In genomic region chr14:103695620-103696019, GRCm38 (mm10) we compare ENCODE assay signal across 20 mouse cellular contexts. TPM values are rescaled to one million over a fixed set of nuclear protein-coding genes. Genes with fewer than 3 reads are reported as not detected.
A peak's percentile ranks its signal among the peaks of the same experiment; 100 is the strongest.
DNase-seq lines count a peak whose midpoint lies in the region; ATAC-seq and TF ChIP-seq lines count a peak whose summit lies in the region.
"Had no signal": no experiment of that assay in that cellular context is flagged by ENCODE, and none has a peak within 500 bp of the region (broad histone marks: within the 10 kb centered on the region; RNA-seq: fewer than 3 reads in every experiment).

No protein-coding gene starts in this region.

- WGBS in limb, embryonic 13.5 days: 31% methylated on average over 3 of the region's 3 CpGs
- WGBS in limb, embryonic 10.5 days: 53% methylated on average over 3 of the region's 3 CpGs
- 28% methylated on average over 3 of the region's 3 CpGs for WGBS in limb, embryonic 14.5 days

- no peaks in the 10 kb centered on the region for H3K27me3 ChIP-seq in limb, embryonic 13.5 days
- H3K27me3 ChIP-seq in limb, embryonic 10.5 days (ENCODE audit: low read depth, poor library complexity, severe bottlenecking): no peaks in the 10 kb centered on the region
- no peaks in the 10 kb centered on the region for H3K27me3 ChIP-seq in limb, embryonic 14.5 days (ENCODE audit: control insufficient read depth, insufficient read depth, low read length)
- H3K27me3 ChIP-seq: embryonic facial prominence, embryonic 13.5 days; forebrain, embryonic 13.5 days; forebrain, embryonic 15.5 days had no signal

- no peak overlapping the region for H3K4me3 ChIP-seq in limb, embryonic 13.5 days
- H3K4me3 ChIP-seq in limb, embryonic 10.5 days: no peak overlapping the region
- H3K4me3 ChIP-seq in limb, embryonic 14.5 days (replicated peaks; ENCODE audit: low read length): no peak overlapping the region
- H3K4me3 ChIP-seq: embryonic facial prominence, embryonic 13.5 days; forebrain, embryonic 13.5 days; forebrain, embryonic 15.5 days had no signal

- no peak overlapping the region for H3K9ac ChIP-seq in limb, embryonic 13.5 days
- no peak overlapping the region for H3K9ac ChIP-seq in limb, embryonic 14.5 days (ENCODE audit: low read depth, low read length, severe bottlenecking)
- H3K9ac ChIP-seq: embryonic facial prominence, embryonic 13.5 days; forebrain, embryonic 13.5 days; forebrain, embryonic 15.5 days; forebrain, postnatal 0 days had no signal

- ATAC-seq in limb, embryonic 13.5 days (ENCODE audit: low FRiP score, low read depth): 0 out of 2 replicates have a peak, but pooled peaks have one; percentile 55
- peak; percentile 75 for ATAC-seq in limb, embryonic 14.5 days (ENCODE audit: low FRiP score, low read depth)
- ATAC-seq: forebrain, embryonic 13.5 days; forebrain, embryonic 15.5 days; forebrain, postnatal 0 days had no signal

- no peaks in the 10 kb centered on the region for H3K36me3 ChIP-seq in limb, embryonic 13.5 days
- H3K36me3 ChIP-seq in limb, embryonic 10.5 days: no peaks in the 10 kb centered on the region
- no peaks in the 10 kb centered on the region for H3K36me3 ChIP-seq in limb, embryonic 14.5 days (ENCODE audit: control insufficient read depth, insufficient read depth, low read length)
- H3K36me3 ChIP-seq: embryonic facial prominence, embryonic 13.5 days had no signal

- no peak overlapping the region for H3K27ac ChIP-seq in limb, embryonic 13.5 days
- H3K27ac ChIP-seq in limb, embryonic 10.5 days: no peak overlapping the region
- H3K27ac ChIP-seq in limb, embryonic 14.5 days (replicated peaks; ENCODE audit: low read depth, low read length): no peak overlapping the region
- H3K27ac ChIP-seq: embryonic facial prominence, embryonic 13.5 days; forebrain, embryonic 13.5 days; forebrain, embryonic 15.5 days had no signal

- no peak for TF ChIP-seq POLR2A in limb, embryonic 14.5 days (IDR thresholded peaks at IDR 0.05; ENCODE audit: borderline replicate concordance, extremely low read depth, insufficient read depth, insufficient read length)

- no peaks in the 10 kb centered on the region for H3K4me1 ChIP-seq in limb, embryonic 13.5 days
- H3K4me1 ChIP-seq in limb, embryonic 10.5 days: peaks cover 5% of the 10 kb centered on the region; the same call in 1 of the 2 replicates
- H3K4me1 ChIP-seq in limb, embryonic 14.5 days (ENCODE audit: control insufficient read depth, insufficient read depth, low read length): no peaks in the 10 kb centered on the region
- H3K4me1 ChIP-seq: forebrain, embryonic 13.5 days had no signal

- H3K9me3 ChIP-seq in limb, embryonic 13.5 days: no peaks in the 10 kb centered on the region
- H3K9me3 ChIP-seq in limb, embryonic 10.5 days (replicated peaks): no peaks in the 10 kb centered on the region
- no peaks in the 10 kb centered on the region for H3K9me3 ChIP-seq in limb, embryonic 14.5 days (ENCODE audit: control insufficient read depth, low read length)
- H3K9me3 ChIP-seq: embryonic facial prominence, embryonic 13.5 days; forebrain, embryonic 13.5 days; forebrain, embryonic 15.5 days had no signal

- no peak for DNase-seq in limb, embryonic 10.5 days (ENCODE audit: low spot score)
- DNase-seq in limb, embryonic 14.5 days (ENCODE audit: low spot score): peak; percentile 31
- no peak for DNase-seq in neural tube, embryonic 10.5 days (ENCODE audit: extremely low spot score, low spot score)
- no peak for DNase-seq in layer of hippocampus, adult 9-10 months (ENCODE audit: low spot score)
- DNase-seq: adrenal gland, adult 2 months; adrenal gland, postnatal 10 days; adrenal gland, postnatal 25 days; cerebellum, adult 11 months; cerebellum, adult 18-20 months; cerebellum, adult 8-10 months; cerebellum, adult 9-11 months; cerebellum, postnatal 14 days; cerebellum, postnatal 36 days; embryo, embryonic 11 days; forebrain, postnatal 0 days had no signal

- H3K4me2 ChIP-seq in limb, embryonic 13.5 days (replicated peaks): no peak overlapping the region
- H3K4me2 ChIP-seq in limb, embryonic 14.5 days (replicated peaks; ENCODE audit: low read depth, low read length, severe bottlenecking): no peak overlapping the region
- H3K4me2 ChIP-seq: embryonic facial prominence, embryonic 13.5 days; forebrain, embryonic 13.5 days; forebrain, embryonic 15.5 days had no signal

RNA-seq across cellular contexts. Expression of gene Slain1, which starts 45.6 kb away (rescaled TPM):
- 1.5 and 1.6 TPM in 2 replicates for polyA plus RNA-seq in limb, embryonic 13.5 days (2015; fragmentation: Nextera tagmentation; extraction: Ambion mirVana)
- polyA plus RNA-seq in limb, embryonic 10.5 days (2016; fragmentation: Nextera tagmentation; extraction: Ambion mirVana): 0.62 and 1.4 TPM in 2 replicates
- 4.4 and 4.6 TPM in 2 replicates for polyA plus RNA-seq in limb, embryonic 14.5 days (2012; rRNA removed)
- polyA plus RNA-seq in limb, embryonic 14.5 days (2014; fragmentation: Nextera tagmentation; extraction: Ambion mirVana): 1.8 and 2.0 TPM in 2 replicates
- polyA plus RNA-seq: C2C12 had no signal
